Mouse (Mus musculus) E14TG2a.4 (cell line): ENCODE measurements around the gene Pnma1.

ENCODE experiments used
- H3K27me3 ChIP-seq: 2 replicates; pipeline ENCODE4 v1.6.1; 2014; ENCODE audit warnings: low read length, control low read depth; ENCODE audit not compliant: insufficient read depth
- H3K36me3 ChIP-seq: 2 replicates; pipeline ENCODE4 v1.6.1; 2014; ENCODE audit warnings: low read length, control low read depth; ENCODE audit not compliant: insufficient read depth
- H3K4me1 ChIP-seq: replicated peaks from 2 replicates; pipeline ENCODE4 v1.6.1; 2014; ENCODE audit warnings: low read depth, low read length, control low read depth
- H3K4me3 ChIP-seq: replicated peaks from 2 replicates; pipeline ENCODE4 v1.5.1; 2014; ENCODE audit warnings: mild to moderate bottlenecking, low read length
- H3K9me3 ChIP-seq: 2 replicates; pipeline ENCODE4 v1.6.1; 2014; ENCODE audit warnings: low read length, control low read depth
- CTCF ChIP-seq: conservative IDR thresholded peaks from 2 replicates; pipeline ENCODE4 v1.5.1; 2014; ENCODE audit warnings: low read length
- NANOG ChIP-seq: IDR thresholded peaks from 2 replicates; pipeline ENCODE4 v1.6.1; 2014; ENCODE audit warnings: borderline replicate concordance, low read length, mixed read lengths
- POU5F1 ChIP-seq: IDR thresholded peaks from 2 replicates; pipeline ENCODE4 v1.6.1; 2014; ENCODE audit warnings: low read length, borderline replicate concordance

Pnma1 gene

DNA sequence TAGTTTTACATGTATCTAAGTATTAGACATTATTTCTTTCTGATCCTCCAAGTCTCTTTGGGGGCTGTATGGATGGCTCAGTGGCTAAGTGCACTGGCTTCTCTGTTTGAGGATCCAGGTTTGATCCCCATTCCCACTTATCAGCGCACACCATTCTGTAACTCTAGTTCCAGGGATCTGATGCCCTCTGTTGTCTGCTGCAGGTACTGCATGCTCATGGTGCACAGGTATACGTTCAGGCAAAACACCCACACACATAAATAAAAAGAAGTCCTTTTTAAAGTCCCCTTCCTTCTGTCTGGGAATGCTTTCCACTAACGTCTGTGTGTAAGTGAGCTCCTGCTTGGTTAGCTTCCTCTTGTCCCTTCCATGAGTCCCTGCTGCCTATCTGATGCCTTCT is 16.0 kb downstream of the Pnma1 start:
- Histone ChIP-seq H3K27me3 (no peaks in the 10 kb centered on the region), H3K36me3 (no peaks in the 10 kb centered on the region), H3K4me1 (0 out of 2 replicates have a peak, but pooled peaks cover 2% of the 10 kb centered on the region), H3K4me3 (no peak overlapping the region), H3K9me3 (no peaks in the 10 kb centered on the region)
- TF ChIP-seq POU5F1 (no peak), CTCF (peak; percentile 97)

DNA sequence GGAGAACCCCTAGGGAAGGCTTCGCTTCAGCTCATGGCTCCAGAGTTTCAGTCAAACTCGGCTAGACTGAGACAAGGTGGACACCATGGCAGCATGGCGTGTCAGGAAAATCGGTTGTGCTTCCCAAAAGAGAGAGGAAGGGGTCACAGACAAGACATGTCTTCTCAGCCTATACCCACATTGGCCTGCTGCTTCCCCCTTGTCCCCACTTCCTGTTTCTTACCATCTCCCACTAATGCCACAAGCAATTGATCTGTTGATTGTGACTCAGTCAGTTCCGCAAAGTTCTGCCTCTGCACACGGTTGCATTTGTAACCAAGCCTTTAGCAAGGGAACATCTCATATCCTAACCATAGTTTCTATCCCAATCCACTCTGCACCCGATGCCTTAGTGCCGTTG is 18.4 kb downstream of the Pnma1 start:
- Histone ChIP-seq H3K4me1 (0 out of 2 replicates have a peak, but pooled peaks cover 2% of the 10 kb centered on the region), H3K9me3 (no peaks in the 10 kb centered on the region), H3K36me3 (no peaks in the 10 kb centered on the region), H3K4me3 (no peak overlapping the region), H3K27me3 (no peaks in the 10 kb centered on the region)
- TF ChIP-seq NANOG (no peak), POU5F1 (no peak), CTCF (no peak)

DNA sequence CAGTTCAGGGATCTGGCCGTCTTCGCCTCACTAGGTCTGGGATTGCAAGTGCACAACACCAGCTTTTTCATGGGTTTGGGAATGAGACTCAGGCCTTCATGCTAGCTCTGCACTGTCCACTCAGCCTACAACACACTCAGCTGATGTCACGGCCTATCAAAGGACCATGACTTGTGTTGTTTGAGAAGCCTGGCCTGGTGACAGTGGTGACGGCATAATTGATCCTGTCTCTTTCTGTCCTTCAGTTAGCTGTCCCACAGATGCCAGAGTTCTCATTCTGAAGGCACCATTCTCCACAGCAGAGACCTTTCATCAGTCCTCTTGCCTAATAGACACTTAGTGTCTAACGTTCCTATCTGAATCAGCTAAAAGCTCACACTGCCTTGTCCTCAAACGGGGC is 19.7 kb downstream of the Pnma1 start:
- 0 out of 2 replicates have a peak, but pooled peaks cover 2% of the 10 kb centered on the region for H3K4me1 ChIP-seq
- TF ChIP-seq CTCF = no peak
- TF ChIP-seq NANOG = no peak
- no peak for TF ChIP-seq POU5F1
- no peaks in the 10 kb centered on the region for H3K36me3 ChIP-seq
- H3K9me3 ChIP-seq = no peaks in the 10 kb centered on the region
- no peak overlapping the region for H3K4me3 ChIP-seq
- no peaks in the 10 kb centered on the region for H3K27me3 ChIP-seq

DNA sequence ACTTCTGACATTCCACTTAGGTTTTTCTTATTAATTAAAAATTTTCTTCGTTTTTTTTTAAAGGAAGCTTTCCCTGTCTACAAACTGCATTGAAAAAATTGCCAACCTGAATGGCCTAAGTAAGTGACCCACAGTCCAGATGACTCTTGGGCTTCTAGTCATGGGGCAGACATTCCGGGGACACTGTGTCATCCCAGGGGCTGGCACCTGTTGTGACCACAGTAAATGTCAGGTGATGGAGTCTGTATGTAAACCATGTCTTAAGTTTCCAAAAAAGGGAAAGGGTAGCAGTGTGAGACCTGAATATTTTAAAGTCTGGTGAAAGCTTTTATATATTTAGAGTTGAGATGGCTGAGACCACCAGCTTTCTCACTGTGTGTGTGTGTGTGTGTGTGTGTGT is 21.4 kb downstream of the Pnma1 start:
- H3K9me3 ChIP-seq = no peaks in the 10 kb centered on the region
- H3K36me3 ChIP-seq = no peaks in the 10 kb centered on the region
- H3K4me1 ChIP-seq = no peaks in the 10 kb centered on the region
- no peak overlapping the region for H3K4me3 ChIP-seq
- TF ChIP-seq POU5F1 (no peak), CTCF (no peak), NANOG (no peak)
- no peaks in the 10 kb centered on the region for H3K27me3 ChIP-seq

DNA sequence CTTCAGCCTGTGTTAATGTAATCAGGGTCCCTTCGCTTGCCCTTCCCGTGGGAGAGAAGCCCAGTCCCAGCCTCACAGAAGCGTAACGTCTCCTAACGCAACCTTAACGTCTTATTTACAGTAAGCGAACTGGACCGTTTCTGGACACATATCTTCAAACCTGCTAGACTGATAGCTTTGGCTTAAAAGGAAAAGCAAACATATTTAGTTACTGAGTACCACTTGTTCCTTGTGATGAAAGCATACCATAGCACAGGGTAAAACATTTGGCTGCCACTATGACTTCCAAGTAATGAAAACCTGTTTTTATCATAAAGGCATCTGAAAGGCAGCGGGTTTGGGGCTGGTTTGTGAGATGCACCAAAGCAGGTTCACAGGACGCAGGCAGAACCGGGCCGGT is 22.4 kb downstream of the Pnma1 start:
- TF ChIP-seq CTCF (no peak), POU5F1 (no peak)
- Histone ChIP-seq H3K36me3 (no peaks in the 10 kb centered on the region), H3K9me3 (no peaks in the 10 kb centered on the region), H3K4me1 (no peaks in the 10 kb centered on the region), H3K27me3 (no peaks in the 10 kb centered on the region), H3K4me3 (no peak overlapping the region)

DNA sequence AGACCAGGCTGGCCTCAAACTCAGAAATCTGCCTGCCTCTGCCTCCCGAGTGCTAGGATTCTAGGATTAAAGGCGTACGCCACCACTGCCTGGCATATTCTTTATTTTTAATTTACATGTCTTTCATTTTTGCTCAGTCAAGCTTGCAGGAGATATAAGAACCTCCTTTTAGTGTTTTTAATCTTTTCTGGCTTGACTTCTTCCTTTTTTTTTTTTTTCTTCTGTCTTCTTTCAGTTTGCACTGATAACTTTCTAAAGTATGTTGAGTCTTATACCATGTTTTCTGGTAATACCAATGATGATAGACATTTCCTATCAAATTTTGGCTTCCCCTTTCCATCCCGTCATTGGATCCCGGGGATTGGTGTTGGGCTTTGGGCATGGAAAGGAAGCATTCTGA is 28.7 kb downstream of the Pnma1 start:
- H3K4me3 ChIP-seq = no peak overlapping the region
- TF ChIP-seq NANOG (no peak), POU5F1 (no peak), CTCF (no peak)
- H3K27me3 ChIP-seq = no peaks in the 10 kb centered on the region
- no peaks in the 10 kb centered on the region for H3K9me3 ChIP-seq
- H3K36me3 ChIP-seq = no peaks in the 10 kb centered on the region
- H3K4me1 ChIP-seq = peaks cover 8% of the 10 kb centered on the region

DNA sequence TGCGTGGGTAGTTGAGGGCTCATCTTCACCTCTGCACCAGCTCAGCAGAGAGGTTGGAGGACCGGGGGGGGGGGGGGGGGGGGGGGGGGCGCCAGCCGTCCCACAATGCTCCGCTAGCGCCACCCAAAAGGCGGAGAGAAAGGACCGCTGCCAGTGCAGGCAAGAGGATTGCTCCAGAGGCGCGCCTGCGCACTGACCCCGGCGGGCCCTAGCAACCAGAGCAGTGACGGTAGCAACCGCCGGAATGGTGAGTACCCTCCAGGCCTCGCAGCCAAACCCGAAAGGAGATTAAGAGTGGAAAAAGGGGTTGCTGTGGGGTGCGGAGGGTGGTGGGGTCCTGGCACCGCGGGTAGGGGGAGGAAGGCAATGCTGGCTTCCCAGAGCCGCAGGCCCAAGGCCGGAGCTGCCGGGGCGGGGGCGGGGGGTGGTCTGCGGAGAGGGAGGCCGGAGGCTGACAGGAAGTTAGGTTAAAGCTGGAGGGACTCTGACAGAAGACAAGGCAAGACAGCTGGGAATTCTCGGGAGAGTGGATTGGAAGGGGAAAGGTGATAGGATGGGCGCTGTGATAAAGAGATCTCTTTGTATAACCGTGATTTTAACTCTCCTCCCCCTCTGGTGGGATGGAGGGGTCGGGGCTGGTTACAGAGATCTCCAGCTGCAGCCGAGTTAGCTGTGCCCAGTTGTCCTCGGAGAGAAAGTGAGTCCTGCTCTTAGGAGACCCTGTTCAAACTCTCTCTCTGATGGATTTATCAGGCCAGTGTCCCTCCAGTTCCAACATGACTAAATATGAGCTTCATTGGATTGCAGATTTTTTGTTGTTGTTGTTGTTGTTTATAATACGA is 33.9 kb downstream of the Pnma1 start, which contains the start of gene Dnal1:
Gene Dnal1, plus strand, starts transcription at position 214 of the 842 bp plus-strand sequence.
- H3K4me3 ChIP-seq = peak within 1 kb of the TSS; percentile 84
- TF ChIP-seq POU5F1 = no peak
- no peak for TF ChIP-seq NANOG
- TF ChIP-seq CTCF = no peak
- H3K27me3 ChIP-seq = no peaks in the 10 kb centered on the region
- no peaks in the 10 kb centered on the region for H3K9me3 ChIP-seq
- H3K36me3 ChIP-seq = no peaks in the 10 kb centered on the region
- H3K4me1 ChIP-seq = peaks cover 12% of the 10 kb centered on the region

DNA sequence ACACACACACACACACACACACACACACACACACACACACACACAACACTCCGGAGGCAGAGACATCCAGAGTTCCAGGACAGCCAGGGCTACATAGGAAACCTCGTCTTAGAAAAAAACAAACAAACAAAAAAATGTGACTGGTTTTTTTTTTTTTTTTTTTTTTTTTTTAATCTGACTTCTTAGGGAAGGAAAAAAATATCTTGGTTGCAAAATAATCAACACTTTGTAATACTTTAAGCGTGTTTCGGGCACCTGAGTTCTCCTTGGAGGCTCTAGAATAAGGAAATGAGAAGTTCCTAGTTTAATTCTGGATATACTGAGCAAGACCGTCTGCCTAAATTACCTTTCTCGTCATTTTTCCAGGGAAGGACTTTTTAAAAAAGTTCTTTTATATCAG is 34.6 kb downstream of the Pnma1 start:
- TF ChIP-seq CTCF = no peak
- TF ChIP-seq NANOG = no peak
- no peak for TF ChIP-seq POU5F1
- Histone ChIP-seq H3K27me3 (no peaks in the 10 kb centered on the region), H3K4me3 (no peak overlapping the region), H3K36me3 (no peaks in the 10 kb centered on the region), H3K9me3 (no peaks in the 10 kb centered on the region), H3K4me1 (peaks cover 12% of the 10 kb centered on the region)

DNA sequence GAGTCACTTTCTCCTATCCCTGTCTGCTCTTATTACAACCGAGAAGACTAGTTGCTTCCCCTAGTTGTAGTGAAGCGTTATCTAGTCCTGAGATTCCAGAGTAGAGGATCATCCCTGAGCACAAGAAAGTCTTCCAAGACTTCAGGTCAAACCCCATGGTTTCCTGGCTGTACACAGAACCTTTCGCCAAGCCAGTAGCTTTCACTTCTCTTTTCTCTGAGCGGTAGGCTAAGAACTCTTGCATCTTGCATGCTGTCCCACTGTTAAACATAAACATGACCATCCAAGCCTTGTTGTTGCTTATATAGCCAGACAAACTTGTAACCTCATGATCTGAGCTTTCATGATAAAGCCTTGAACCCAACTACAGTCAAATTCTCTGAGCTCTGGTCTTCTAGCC is 37.5 kb downstream of the Pnma1 start:
- Histone ChIP-seq H3K36me3 (no peaks in the 10 kb centered on the region), H3K27me3 (no peaks in the 10 kb centered on the region), H3K4me1 (peaks cover 18% of the 10 kb centered on the region), H3K4me3 (no peak overlapping the region), H3K9me3 (no peaks in the 10 kb centered on the region)
- TF ChIP-seq CTCF (no peak), POU5F1 (no peak), NANOG (no peak)
